Mouse (Mus musculus) liver, adult 2 months (tissue): Measurements from ENCODE around the gene Gse1. TPM values are rescaled to one million over a fixed set of nuclear protein-coding genes. Genes with fewer than 3 reads are reported as not detected.

ENCODE experiments used
- DNase-seq: peaks from one replicate; pipeline ENCODE4 v3.0.0-alpha.2; 2011; ENCODE audit warnings: low read depth, low spot score; ENCODE audit errors: extremely low read depth
- H3K27ac ChIP-seq: fragments of 200-500 bp; replicated peaks from 2 replicates; pipeline ENCODE4 v1.5.1; 2012; ENCODE audit warnings: low read depth, mild to moderate bottlenecking, control low read depth, inconsistent platforms, low read length; ENCODE audit not compliant: insufficient read depth
- H3K27me3 ChIP-seq: fragments of 200-500 bp; 2 replicates; pipeline ENCODE4 v1.6.1; 2012; ENCODE audit warnings: mild to moderate bottlenecking, moderate library complexity, low read length, inconsistent platforms; ENCODE audit not compliant: control insufficient read depth, insufficient read depth
- H3K36me3 ChIP-seq: fragments of 200-500 bp; 2 replicates; pipeline ENCODE4 v1.6.1; 2012; ENCODE audit warnings: low read length, inconsistent platforms; ENCODE audit not compliant: control insufficient read depth, insufficient read depth
- H3K4me1 ChIP-seq: fragments of 200-500 bp; 2 replicates; pipeline ENCODE4 v1.6.1; 2011; ENCODE audit warnings: low read length; ENCODE audit not compliant: control insufficient read depth, insufficient read depth
- H3K4me3 ChIP-seq: fragments of 200-500 bp; 2 replicates; pipeline ENCODE4 v1.5.1; 2011; ENCODE audit warnings: low read depth, mild to moderate bottlenecking, control low read depth, low read length, moderate library complexity; ENCODE audit not compliant: insufficient read depth
- H3K79me2 ChIP-seq: fragments of 200-500 bp; 2 replicates; pipeline ENCODE4 v1.6.1; 2012; ENCODE audit warnings: inconsistent platforms, mild to moderate bottlenecking, low read length, moderate library complexity; ENCODE audit not compliant: control insufficient read depth, insufficient read depth
- H3K9ac ChIP-seq: fragments of 200-500 bp; 2 replicates; pipeline ENCODE4 v1.6.1; 2012; ENCODE audit warnings: low read depth, mild to moderate bottlenecking, control low read depth, inconsistent platforms, low read length
- CTCF ChIP-seq: fragments of 200-500 bp; IDR thresholded peaks from 2 replicates; pipeline ENCODE4 v1.5.1; 2011; ENCODE audit warnings: low read depth, low read length, control low read depth
- POLR2A ChIP-seq: fragments of 200-500 bp; IDR thresholded peaks from 2 replicates; pipeline ENCODE4 v1.6.1; 2011; ENCODE audit warnings: low read length, control low read depth; ENCODE audit not compliant: insufficient read depth; ENCODE audit errors: extremely low read depth
- WGBS: fragments of 180-500 bp; shearing (Covaris S2); methylation state at CpG from one replicate; pipeline ENCODE4 v1.1.7; 2018; 5-methylcytosine and 5-hydroxymethylcytosine counted together
- polyA plus RNA-seq: library from polyadenylated mRNA; depleted of rRNA; stranded (reverse); fragments of >200 nt; gene quantifications from 2 replicates; pipeline ENCODE4 v1.2.3, GENCODE M21; 2012
- total RNA-seq: library from RNA; depleted of rRNA; stranded (reverse); fragments of >200 nt; gene quantifications from 2 replicates; pipeline ENCODE4 v1.2.3, GENCODE M21; 2014

The Gse1 gene
- total and polyA plus RNA-seq, 2 experiments: 2.6 to 10.0 TPM

DNA sequence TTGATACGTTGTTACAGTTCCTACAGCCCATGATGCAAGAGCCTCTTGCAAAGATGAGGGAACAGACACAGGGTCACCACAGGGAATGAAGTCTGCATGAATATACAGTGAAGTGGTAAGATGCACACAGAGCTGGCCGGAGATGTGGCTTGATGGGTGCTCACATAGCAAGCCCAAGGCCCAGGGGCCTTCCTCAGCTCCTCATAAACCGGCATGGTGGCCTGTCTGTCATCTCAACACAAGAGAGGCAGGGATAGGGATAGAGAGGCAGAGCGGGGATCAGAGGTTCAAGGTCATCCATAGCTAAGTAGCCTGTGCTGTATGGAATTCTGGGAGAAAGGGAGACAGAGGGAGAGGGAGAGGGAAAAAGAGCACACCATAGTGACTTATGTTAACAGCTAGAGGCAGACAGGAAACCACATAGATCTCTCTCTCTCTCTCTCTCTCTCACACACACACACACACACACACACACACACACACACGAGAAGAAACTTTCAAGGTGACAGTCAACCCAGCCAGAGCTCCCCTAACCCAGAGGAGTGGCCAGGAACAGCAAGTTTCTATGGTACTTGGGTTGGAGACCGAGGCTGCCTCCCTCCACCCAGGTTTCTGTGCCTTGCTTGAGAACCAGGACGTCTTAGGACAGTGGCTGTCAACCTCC is 175.5 kb downstream of the Gse1 start:
- H3K79me2 ChIP-seq: no peaks in the 10 kb centered on the region
- no peaks in the 10 kb centered on the region for H3K27me3 ChIP-seq
- no peak for DNase-seq
- H3K27ac ChIP-seq: no peak overlapping the region
- H3K9ac ChIP-seq: no peak overlapping the region
- no peak overlapping the region for H3K4me3 ChIP-seq
- 86% methylated on average over 7 of the region's 7 CpGs for WGBS
- TF ChIP-seq CTCF (no peak), POLR2A (no peak)
- H3K4me1 ChIP-seq: peaks cover 5% of the 10 kb centered on the region
- no peaks in the 10 kb centered on the region for H3K36me3 ChIP-seq

DNA sequence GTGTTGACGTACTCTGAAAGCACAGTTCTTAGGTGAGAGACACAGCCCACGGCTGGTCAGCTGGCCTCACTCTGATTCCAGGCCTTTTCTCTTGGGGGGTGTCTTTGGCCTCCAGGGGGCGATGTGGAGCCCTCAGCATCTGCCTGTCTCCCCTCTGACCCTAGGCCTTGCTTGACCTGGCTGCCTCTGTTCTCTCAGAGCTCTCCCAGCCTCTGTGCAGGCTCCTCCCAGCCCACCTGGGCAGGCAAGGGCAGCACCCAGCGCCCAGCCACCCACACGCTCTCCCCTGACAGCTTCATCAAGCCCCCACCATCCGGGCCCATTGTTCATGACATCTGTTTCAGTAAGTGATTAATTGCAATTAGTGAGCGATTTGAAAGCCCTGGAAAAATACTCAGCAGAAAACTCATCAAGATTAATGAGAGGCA is 176.4 kb downstream of the Gse1 start:
- Histone ChIP-seq H3K36me3 (no peaks in the 10 kb centered on the region), H3K4me1 (peaks cover 11% of the 10 kb centered on the region)
- no peak for DNase-seq

DNA sequence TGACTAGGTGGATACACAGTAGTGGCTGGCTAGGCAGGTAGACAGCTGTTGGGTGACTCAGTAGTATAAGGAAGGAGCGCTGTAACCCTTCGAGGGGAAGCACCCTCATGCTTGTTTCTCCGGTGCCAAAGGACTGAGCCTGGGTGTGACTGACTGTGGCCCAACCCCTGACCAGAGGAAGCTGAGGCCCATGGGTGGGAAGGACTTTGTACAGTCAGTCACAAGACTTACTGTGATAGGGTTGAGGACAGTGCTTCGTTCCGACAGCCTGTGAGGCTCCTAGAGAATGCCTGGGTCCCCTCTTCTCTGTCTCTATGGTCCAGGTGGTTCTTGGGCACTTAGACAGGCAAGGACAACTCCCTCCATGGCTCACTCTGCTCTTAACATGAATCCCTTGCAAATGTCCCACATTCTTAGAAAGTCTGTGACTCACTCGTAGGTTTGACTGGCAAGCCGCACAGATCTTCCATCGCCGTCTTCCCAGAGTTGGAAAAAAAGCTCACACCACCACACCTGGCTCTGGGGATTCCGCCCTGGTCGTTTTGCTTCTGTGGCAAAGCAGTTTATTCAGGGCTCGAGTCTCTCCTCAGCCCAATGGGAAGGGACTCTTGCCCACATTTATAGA is 177.9 kb downstream of the Gse1 start:
- no peak overlapping the region for H3K27ac ChIP-seq

More for the DNA sequence above, 176.4 kb downstream of the Gse1 start:
- 72% methylated on average over 7 of the region's 7 CpGs for WGBS
- Histone ChIP-seq H3K27ac (no peak overlapping the region), H3K4me3 (no peak overlapping the region), H3K79me2 (no peaks in the 10 kb centered on the region), H3K9ac (no peak overlapping the region), H3K27me3 (no peaks in the 10 kb centered on the region)
- no peak for TF ChIP-seq POLR2A
- TF ChIP-seq CTCF: peak; percentile 86

DNA sequence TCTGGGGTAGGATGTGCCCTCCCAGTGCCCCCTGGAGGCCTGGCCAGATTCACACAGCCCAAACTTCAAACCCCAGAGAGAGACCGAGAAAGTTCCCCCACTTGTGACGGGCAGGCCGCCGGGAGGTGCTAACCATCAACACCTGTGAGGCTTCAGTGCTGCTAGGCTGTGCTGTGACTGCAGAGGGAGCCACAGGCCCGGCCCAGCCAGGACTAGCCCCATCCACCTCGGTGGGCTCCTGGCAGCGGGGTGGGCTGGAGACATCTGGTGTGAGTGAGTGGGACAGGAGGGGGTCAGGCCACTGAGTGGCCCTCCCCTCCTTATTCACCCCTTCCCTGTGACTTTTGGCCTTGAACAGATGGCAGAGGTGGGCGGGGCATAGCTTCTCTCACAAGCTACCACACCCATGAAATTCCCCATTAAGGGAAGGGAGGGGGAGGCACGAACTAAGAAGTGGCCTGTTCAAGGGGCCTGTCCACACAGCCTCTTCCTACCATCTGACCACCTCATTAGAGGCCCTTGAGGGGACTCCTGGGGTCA is 179.5 kb downstream of the Gse1 start:
- Histone ChIP-seq H3K27me3 (no peaks in the 10 kb centered on the region), H3K36me3 (no peaks in the 10 kb centered on the region), H3K27ac (no peak overlapping the region), H3K79me2 (no peaks in the 10 kb centered on the region), H3K4me1 (peaks cover 18% of the 10 kb centered on the region), H3K4me3 (no peak overlapping the region), H3K9ac (no peak overlapping the region)
- TF ChIP-seq CTCF (peak; percentile 72), POLR2A (no peak)
- WGBS: 61% methylated on average over 9 of the region's 9 CpGs
- no peak for DNase-seq

More for the DNA sequence above, 177.9 kb downstream of the Gse1 start:
- no peak overlapping the region for H3K9ac ChIP-seq
- H3K79me2 ChIP-seq: no peaks in the 10 kb centered on the region
- peaks cover 18% of the 10 kb centered on the region for H3K4me1 ChIP-seq
- DNase-seq: no peak
- no peaks in the 10 kb centered on the region for H3K36me3 ChIP-seq
- WGBS: 88% methylated on average over 12 of the region's 12 CpGs
- TF ChIP-seq POLR2A (no peak), CTCF (no peak)
- H3K27me3 ChIP-seq: no peaks in the 10 kb centered on the region
- no peak overlapping the region for H3K4me3 ChIP-seq

DNA sequence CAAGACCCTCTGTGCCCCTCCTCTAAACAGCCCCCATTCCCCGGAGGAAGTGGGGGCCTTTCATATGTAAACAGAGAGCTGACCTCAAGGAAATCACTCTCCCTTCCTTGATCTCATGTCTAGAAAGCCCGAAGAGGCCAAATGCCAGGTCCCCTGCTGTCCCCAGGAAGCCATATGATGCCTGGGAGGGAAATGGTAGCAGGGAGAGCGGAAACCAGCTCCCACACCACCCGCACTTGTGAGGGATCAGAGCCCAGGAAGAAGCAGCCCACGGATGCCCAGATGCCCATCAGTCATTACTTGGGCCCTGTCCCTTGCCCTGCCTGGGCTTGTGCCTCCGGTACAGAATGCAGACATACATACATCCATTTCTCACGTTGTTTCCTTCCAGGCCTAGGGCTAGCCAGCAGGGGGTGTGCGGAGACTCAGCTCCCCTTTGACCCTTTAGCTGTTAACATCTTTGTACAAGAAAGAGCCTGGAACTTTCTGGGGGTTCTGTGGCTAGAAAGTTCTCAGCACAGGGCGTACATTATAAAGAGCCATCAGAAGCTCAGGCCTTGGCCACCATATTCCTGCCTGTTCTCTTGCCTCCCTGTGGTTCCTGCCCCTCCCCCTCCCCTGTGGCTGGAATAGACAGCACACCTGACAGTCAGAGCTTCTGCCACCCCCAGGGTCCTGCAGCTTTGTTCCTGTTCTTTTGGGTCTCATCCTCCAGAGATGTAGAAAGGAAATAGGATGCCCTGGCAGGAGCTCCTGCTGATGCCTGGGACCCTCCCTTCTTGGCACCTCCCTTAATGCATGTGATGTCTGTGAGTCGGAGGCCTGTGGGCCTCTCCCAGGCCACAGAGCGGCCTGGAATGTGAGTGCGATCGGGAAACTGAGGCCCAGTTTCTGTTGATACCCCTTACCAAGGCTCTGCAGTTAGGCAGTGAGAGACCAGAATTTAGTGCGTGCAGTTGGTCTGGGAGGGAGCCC is 180.3 kb downstream of the Gse1 start:
- no peak overlapping the region for H3K9ac ChIP-seq
- 69% methylated on average over 14 of the region's 14 CpGs for WGBS
- H3K4me1 ChIP-seq: peaks cover 18% of the 10 kb centered on the region
- TF ChIP-seq POLR2A: no peak
- peak; percentile 22; the same call in 1 of the 2 replicates for TF ChIP-seq CTCF
- no peak for DNase-seq
- no peaks in the 10 kb centered on the region for H3K79me2 ChIP-seq
- no peak overlapping the region for H3K4me3 ChIP-seq
- H3K27ac ChIP-seq: peak overlapping the region; percentile 45
- H3K36me3 ChIP-seq: no peaks in the 10 kb centered on the region
- H3K27me3 ChIP-seq: no peaks in the 10 kb centered on the region
